Mouse (Mus musculus): Measurements from ENCODE around the gene Gbf1. TPM values are rescaled to one million over a fixed set of nuclear protein-coding genes. Genes with fewer than 3 reads are reported as not detected.
A peak's percentile ranks its signal among the peaks of the same experiment; 100 is the strongest.

Gene Gbf1
- polyA plus RNA-seq, 1 experiment from 2014 or later: 30.8 TPM

GRCm38 (mm10) chr19:46314872-46315742 lies 162.8 kb downstream of the Gbf1 start:
- peaks cover 10% of the 10 kb centered on the region; the same call in 1 of the 2 replicates for H3K36me3 ChIP-seq (ENCODE audit: control insufficient read depth, insufficient read depth, low read length)
- peak overlapping the region; percentile 79 for H3K4me2 ChIP-seq
- peak; percentile 67 for DNase-seq (ENCODE audit: low spot score)
- H3K4me1 ChIP-seq (replicated peaks; ENCODE audit: control insufficient read depth, insufficient read depth, low read length): peaks cover 47% of the 10 kb centered on the region
- H3K9ac ChIP-seq (ENCODE audit: low read depth, low read length): peak overlapping the region; percentile 65
- WGBS: 14% methylated on average over 14 of the region's 14 CpGs
- H3K27ac ChIP-seq (ENCODE audit: low read depth, low read length): peak overlapping the region; percentile 80
- H3K4me3 ChIP-seq (ENCODE audit: low read depth, low read length): peak overlapping the region; percentile 35; the same call in 1 of the 2 replicates
- H3K27me3 ChIP-seq (replicated peaks; ENCODE audit: control insufficient read depth, insufficient read depth, low read length): peaks cover 70% of the 10 kb centered on the region
- H3K9me3 ChIP-seq (ENCODE audit: control insufficient read depth, low read length): no peaks in the 10 kb centered on the region
- peak; percentile 89 for ATAC-seq (replicated peaks; ENCODE audit: low FRiP score)

- WGBS: 43% methylated on average over 12 of the region's 12 CpGs
- Histone ChIP-seq H3K4me1 (replicated peaks; ENCODE audit: control insufficient read depth, insufficient read depth, low read length) (peaks cover 47% of the 10 kb centered on the region), H3K9me3 (ENCODE audit: control insufficient read depth, low read length) (no peaks in the 10 kb centered on the region), H3K36me3 (ENCODE audit: control insufficient read depth, insufficient read depth, low read length) (peaks cover 9% of the 10 kb centered on the region; the same call in 1 of the 2 replicates), H3K27me3 (replicated peaks; ENCODE audit: control insufficient read depth, insufficient read depth, low read length) (peaks cover 78% of the 10 kb centered on the region), H3K27ac (ENCODE audit: low read depth, low read length) (peak overlapping the region; percentile 80), H3K4me3 (ENCODE audit: low read depth, low read length) (peak overlapping the region; percentile 56), H3K4me2 (peak overlapping the region; percentile 79), H3K9ac (ENCODE audit: low read depth, low read length) (peak overlapping the region; percentile 37)
- ATAC-seq (replicated peaks; ENCODE audit: low FRiP score) (no peak), DNase-seq (ENCODE audit: low spot score) (peak; percentile 50)
These were observed 163.7 kb downstream of the Gbf1 start for GRCm38 (mm10) chr19:46315752-46316610.

- Histone ChIP-seq H3K27ac (ENCODE audit: low read depth, low read length) (peak overlapping the region; percentile 80; the same call in 1 of the 2 replicates), H3K4me1 (replicated peaks; ENCODE audit: control insufficient read depth, insufficient read depth, low read length) (peaks cover 47% of the 10 kb centered on the region), H3K36me3 (ENCODE audit: control insufficient read depth, insufficient read depth, low read length) (peaks cover 1% of the 10 kb centered on the region; the same call in 1 of the 2 replicates), H3K9ac (ENCODE audit: low read depth, low read length) (peak overlapping the region; percentile 49; the same call in 1 of the 2 replicates), H3K4me3 (ENCODE audit: low read depth, low read length) (peak overlapping the region; percentile 56), H3K4me2 (peak overlapping the region; percentile 79), H3K27me3 (replicated peaks; ENCODE audit: control insufficient read depth, insufficient read depth, low read length) (peaks cover 87% of the 10 kb centered on the region), H3K9me3 (ENCODE audit: control insufficient read depth, low read length) (no peaks in the 10 kb centered on the region)
- DNase-seq (ENCODE audit: low spot score) (peak; percentile 43), ATAC-seq (replicated peaks; ENCODE audit: low FRiP score) (no peak)
- WGBS: 37% methylated on average over 15 of the region's 15 CpGs
These were observed 164.7 kb downstream of the Gbf1 start for GRCm38 (mm10) chr19:46316846-46317545.

- Histone ChIP-seq H3K9ac (ENCODE audit: low read depth, low read length) (peak overlapping the region; percentile 49), H3K4me1 (replicated peaks; ENCODE audit: control insufficient read depth, insufficient read depth, low read length) (peaks cover 47% of the 10 kb centered on the region), H3K4me3 (ENCODE audit: low read depth, low read length) (peak overlapping the region; percentile 56), H3K4me2 (peak overlapping the region; percentile 79), H3K9me3 (ENCODE audit: control insufficient read depth, low read length) (no peaks in the 10 kb centered on the region), H3K27ac (ENCODE audit: low read depth, low read length) (no peak overlapping the region), H3K36me3 (ENCODE audit: control insufficient read depth, insufficient read depth, low read length) (no peaks in the 10 kb centered on the region), H3K27me3 (replicated peaks; ENCODE audit: control insufficient read depth, insufficient read depth, low read length) (peaks cover 89% of the 10 kb centered on the region)
- 3% methylated on average over 45 of the region's 48 CpGs for WGBS
- ATAC-seq (replicated peaks; ENCODE audit: low FRiP score) (no peak), DNase-seq (ENCODE audit: low spot score) (peak; percentile 42)
These were observed 165.2 kb downstream of the Gbf1 start for GRCm38 (mm10) chr19:46317546-46317885.

GRCm38 (mm10) chr19:46318031-46318471 lies 165.7 kb downstream of the Gbf1 start:
- DNase-seq (ENCODE audit: low spot score): peak; percentile 32
- H3K27ac ChIP-seq (ENCODE audit: low read depth, low read length): no peak overlapping the region
- H3K36me3 ChIP-seq (ENCODE audit: control insufficient read depth, insufficient read depth, low read length): no peaks in the 10 kb centered on the region
- 5% methylated on average over 24 of the region's 42 CpGs for WGBS
- peaks cover 94% of the 10 kb centered on the region for H3K27me3 ChIP-seq (replicated peaks; ENCODE audit: control insufficient read depth, insufficient read depth, low read length)
- H3K9me3 ChIP-seq (ENCODE audit: control insufficient read depth, low read length): no peaks in the 10 kb centered on the region
- H3K4me1 ChIP-seq (replicated peaks; ENCODE audit: control insufficient read depth, insufficient read depth, low read length): peaks cover 47% of the 10 kb centered on the region
- peak overlapping the region; percentile 49 for H3K9ac ChIP-seq (ENCODE audit: low read depth, low read length)
- ATAC-seq (replicated peaks; ENCODE audit: low FRiP score): no peak
- peak overlapping the region; percentile 79 for H3K4me2 ChIP-seq
- peak overlapping the region; percentile 56 for H3K4me3 ChIP-seq (ENCODE audit: low read depth, low read length)

GRCm38 (mm10) chr19:46318586-46319378 lies 166.5 kb downstream of the Gbf1 start:
- 14% methylated on average over 16 of the region's 16 CpGs for WGBS
- Histone ChIP-seq H3K4me3 (ENCODE audit: low read depth, low read length) (no peak overlapping the region), H3K27me3 (replicated peaks; ENCODE audit: control insufficient read depth, insufficient read depth, low read length) (peaks cover 96% of the 10 kb centered on the region), H3K4me1 (replicated peaks; ENCODE audit: control insufficient read depth, insufficient read depth, low read length) (peaks cover 43% of the 10 kb centered on the region), H3K27ac (ENCODE audit: low read depth, low read length) (no peak overlapping the region), H3K9me3 (ENCODE audit: control insufficient read depth, low read length) (no peaks in the 10 kb centered on the region), H3K4me2 (peak overlapping the region; percentile 79), H3K36me3 (ENCODE audit: control insufficient read depth, insufficient read depth, low read length) (no peaks in the 10 kb centered on the region), H3K9ac (ENCODE audit: low read depth, low read length) (no peak overlapping the region)
- ATAC-seq (replicated peaks; ENCODE audit: low FRiP score) (no peak), DNase-seq (ENCODE audit: low spot score) (no peak)

GRCm38 (mm10) chr19:46320076-46320785 lies 167.9 kb downstream of the Gbf1 start:
- H3K27ac ChIP-seq (ENCODE audit: low read depth, low read length): no peak overlapping the region; the same call in 1 of the 2 replicates
- no peak for ATAC-seq (replicated peaks; ENCODE audit: low FRiP score)
- no peak overlapping the region for H3K4me2 ChIP-seq
- no peaks in the 10 kb centered on the region for H3K36me3 ChIP-seq (ENCODE audit: control insufficient read depth, insufficient read depth, low read length)
- H3K4me1 ChIP-seq (replicated peaks; ENCODE audit: control insufficient read depth, insufficient read depth, low read length): peaks cover 31% of the 10 kb centered on the region
- H3K4me3 ChIP-seq (ENCODE audit: low read depth, low read length): no peak overlapping the region
- DNase-seq (ENCODE audit: low spot score): no peak
- no peak overlapping the region for H3K9ac ChIP-seq (ENCODE audit: low read depth, low read length)
- no peaks in the 10 kb centered on the region for H3K9me3 ChIP-seq (ENCODE audit: control insufficient read depth, low read length)
- WGBS: 71% methylated on average over 8 of the region's 8 CpGs
- peaks cover 100% of the 10 kb centered on the region for H3K27me3 ChIP-seq (replicated peaks; ENCODE audit: control insufficient read depth, insufficient read depth, low read length)

Data from liver, embryonic 11.5 days (tissue).